Mouse (Mus musculus) embryonic fibroblast, embryonic 13.5 days (primary cell): Measurements from ENCODE around the gene Gm45234. TPM values are rescaled to one million over a fixed set of nuclear protein-coding genes. Genes with fewer than 3 reads are reported as not detected.

ENCODE experiments used
- H3K27ac ChIP-seq: 2 replicates; pipeline ENCODE4 v1.5.1; 2012; ENCODE audit warnings: low read length, control low read depth, inconsistent platforms; ENCODE audit not compliant: insufficient read depth
- H3K4me1 ChIP-seq: 2 replicates; pipeline ENCODE4 v1.6.1; 2011; ENCODE audit warnings: low read length; ENCODE audit not compliant: control insufficient read depth, insufficient read depth
- H3K4me3 ChIP-seq: 2 replicates; pipeline ENCODE4 v1.5.1; 2011; ENCODE audit warnings: mild to moderate bottlenecking, control low read depth, low read length; ENCODE audit not compliant: insufficient read depth
- CTCF ChIP-seq: IDR thresholded peaks from 2 replicates; pipeline ENCODE4 v1.5.1; 2011; ENCODE audit warnings: mild to moderate bottlenecking, control low read depth, low read length, moderate library complexity, borderline replicate concordance; ENCODE audit not compliant: insufficient read depth
- POLR2A ChIP-seq: IDR thresholded peaks from 2 replicates; pipeline ENCODE4 v1.6.1; 2011; ENCODE audit warnings: low read depth, mild to moderate bottlenecking, control low read depth, low read length, moderate library complexity
- polyA plus RNA-seq: library from polyadenylated mRNA; stranded (reverse); fragments of >200 nt; gene quantifications from 2 replicates; pipeline ENCODE4 v1.2.4, GENCODE M21; 2011; ENCODE audit warnings: low read depth; ENCODE audit not compliant: missing spikeins, insufficient read length

The Gm45234 gene
- polyA plus RNA-seq, 1 experiment: 0.58 TPM

DNA sequence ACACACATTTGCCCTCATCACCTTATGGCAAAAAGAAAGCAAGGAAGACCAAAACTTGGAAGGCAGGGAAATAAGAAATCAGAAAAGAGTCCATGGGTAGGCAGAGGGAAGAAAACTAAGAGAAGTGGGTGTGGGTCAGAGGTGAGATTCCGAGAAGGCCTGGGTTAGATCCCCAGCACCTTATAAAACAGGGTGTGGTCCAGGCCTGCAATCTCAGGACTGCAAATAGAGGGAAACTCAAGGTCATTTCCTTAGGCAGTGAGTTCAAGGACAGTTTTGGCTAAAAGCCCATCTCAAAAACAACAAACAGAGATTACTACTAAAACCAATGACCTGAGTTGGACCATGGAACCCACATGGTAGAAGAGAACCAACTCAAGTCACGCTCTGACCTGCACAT is 2.0 kb downstream of the Gm45234 start:
- no peak for TF ChIP-seq CTCF
- TF ChIP-seq POLR2A: no peak

DNA sequence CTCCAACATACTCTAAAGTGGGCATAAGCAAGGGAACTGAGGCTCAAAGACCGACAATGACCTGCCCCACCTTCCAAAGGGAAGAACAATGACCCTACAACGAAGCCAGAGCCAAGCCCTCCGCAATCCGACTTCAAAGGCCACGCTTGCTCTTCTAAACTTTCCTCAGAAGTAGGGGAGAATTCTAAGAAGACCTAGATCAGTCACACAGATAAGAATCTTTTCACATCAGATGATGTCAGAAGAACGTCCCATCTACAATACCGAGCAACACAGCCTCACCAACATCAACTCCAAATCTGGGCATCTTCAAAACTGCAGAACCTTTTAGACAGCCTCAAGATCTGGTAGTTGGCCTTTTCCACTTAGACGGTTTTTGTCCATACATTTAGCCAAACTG is 5.4 kb downstream of the Gm45234 start:
- Histone ChIP-seq H3K4me1 (peaks cover 3% of the 10 kb centered on the region; the same call in 1 of the 2 replicates), H3K4me3 (no peak overlapping the region), H3K27ac (no peak overlapping the region)
- TF ChIP-seq CTCF: no peak
- no peak for TF ChIP-seq POLR2A

More for the DNA sequence above, 2.0 kb downstream of the Gm45234 start:
- H3K27ac ChIP-seq: no peak overlapping the region
- no peak overlapping the region for H3K4me3 ChIP-seq
- peaks cover 8% of the 10 kb centered on the region for H3K4me1 ChIP-seq

DNA sequence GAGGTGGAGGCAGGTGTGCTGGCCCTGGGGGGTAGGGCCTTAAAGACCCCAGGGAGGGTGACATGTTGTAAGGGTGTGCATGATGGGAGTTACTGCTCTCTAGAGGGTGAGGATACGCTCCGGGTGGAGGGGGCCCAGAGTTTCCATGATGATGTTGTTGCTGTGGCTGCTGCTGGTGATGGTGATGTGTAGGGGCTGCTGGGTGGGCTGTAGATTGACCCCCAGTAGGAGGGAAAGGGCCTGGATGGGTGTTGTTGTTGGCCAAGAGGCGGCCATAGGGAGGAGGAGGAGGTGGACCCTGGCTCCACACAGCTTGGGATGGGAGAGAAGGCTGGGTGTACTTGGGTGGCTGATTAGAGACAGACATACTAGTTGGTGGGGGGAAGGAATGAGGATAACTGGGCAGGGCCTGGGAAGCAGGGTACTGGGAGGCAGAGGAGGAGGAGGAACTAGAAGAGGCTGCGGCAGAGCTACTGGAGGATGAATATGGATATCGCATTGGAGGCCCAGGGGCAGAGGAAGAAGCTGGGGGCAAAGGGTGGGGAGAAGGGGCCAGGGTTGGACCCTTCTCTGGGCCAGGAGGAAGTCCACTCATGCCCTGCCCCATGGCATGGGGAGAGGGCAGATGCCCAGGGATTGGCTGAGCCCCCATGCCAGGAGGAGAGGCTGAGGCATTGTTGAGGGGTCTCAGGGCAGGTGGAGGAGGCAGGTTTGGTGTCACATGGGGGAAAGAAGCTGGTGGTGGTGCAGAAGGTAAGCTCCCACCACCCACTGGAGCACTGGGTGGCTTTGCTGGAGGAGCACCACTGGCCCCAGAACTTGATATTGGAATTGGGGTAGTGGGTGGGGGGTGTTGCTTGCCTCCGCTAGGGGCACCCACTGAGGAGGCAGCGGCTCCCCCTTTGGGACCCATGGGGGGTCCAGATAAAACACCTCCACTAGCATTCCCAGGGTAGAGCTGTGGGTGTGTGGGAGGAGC is 8.9 kb downstream of the Gm45234 start:
- Histone ChIP-seq H3K4me1 (no peaks in the 10 kb centered on the region), H3K27ac (no peak overlapping the region), H3K4me3 (no peak overlapping the region)
- TF ChIP-seq POLR2A (no peak), CTCF (no peak)

DNA sequence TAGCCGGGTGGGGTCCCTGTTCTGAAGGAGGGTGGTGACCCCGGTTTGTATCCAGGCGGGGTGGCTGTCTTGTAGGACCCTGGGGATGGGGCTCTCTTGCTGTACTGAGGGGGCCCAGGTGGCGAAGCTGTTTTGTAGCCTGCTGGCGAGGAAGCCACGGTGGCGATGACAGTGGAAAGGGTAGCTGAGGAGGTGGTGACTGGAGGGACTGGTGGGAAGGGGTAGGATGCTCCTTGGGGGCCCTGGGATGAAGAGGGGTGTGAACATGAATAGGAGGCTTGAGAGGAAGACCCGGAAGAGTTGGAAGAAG is 9.6 kb downstream of the Gm45234 start:
- no peak overlapping the region for H3K27ac ChIP-seq
- no peak overlapping the region for H3K4me3 ChIP-seq
- TF ChIP-seq CTCF (no peak), POLR2A (no peak)
- no peaks in the 10 kb centered on the region for H3K4me1 ChIP-seq

GRCm38 (mm10) chr6:124745490-124746295 is 10.1 kb downstream of the Gm45234 start:
- no peak overlapping the region for H3K27ac ChIP-seq
- TF ChIP-seq CTCF (peak; percentile 46; the same call in 1 of the 2 replicates), POLR2A (no peak)
- H3K4me3 ChIP-seq: peak overlapping the region; percentile 9; the same call in 1 of the 2 replicates
- no peaks in the 10 kb centered on the region for H3K4me1 ChIP-seq

GRCm38 (mm10) chr6:124744755-124745321 is 11.0 kb downstream of the Gm45234 start:
- TF ChIP-seq POLR2A: no peak
- no peak for TF ChIP-seq CTCF
- Histone ChIP-seq H3K27ac (no peak overlapping the region), H3K4me3 (no peak overlapping the region), H3K4me1 (no peaks in the 10 kb centered on the region)

DNA sequence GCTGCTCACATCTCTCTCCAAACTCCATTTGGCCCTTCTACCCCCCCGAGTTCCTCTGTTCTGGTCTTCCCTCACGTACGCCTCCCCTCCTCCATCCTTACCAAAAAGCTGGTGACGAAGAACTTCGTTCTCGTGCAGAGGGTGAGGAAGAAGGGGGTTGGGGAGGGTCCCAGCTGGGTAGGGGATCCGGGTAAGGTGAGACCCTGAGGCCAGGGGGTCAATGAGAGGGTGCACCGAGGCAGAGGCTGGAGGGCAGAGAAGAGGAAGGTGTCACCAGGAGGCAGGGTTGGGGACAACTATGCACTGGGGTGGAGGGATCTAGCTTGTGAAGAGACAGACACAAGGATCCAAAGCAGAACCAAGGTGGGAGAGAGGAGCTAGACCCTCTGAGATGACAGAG is 12.2 kb downstream of the Gm45234 start:
- Histone ChIP-seq H3K27ac (no peak overlapping the region), H3K4me3 (no peak overlapping the region), H3K4me1 (no peaks in the 10 kb centered on the region)
- TF ChIP-seq CTCF (no peak), POLR2A (no peak)

DNA sequence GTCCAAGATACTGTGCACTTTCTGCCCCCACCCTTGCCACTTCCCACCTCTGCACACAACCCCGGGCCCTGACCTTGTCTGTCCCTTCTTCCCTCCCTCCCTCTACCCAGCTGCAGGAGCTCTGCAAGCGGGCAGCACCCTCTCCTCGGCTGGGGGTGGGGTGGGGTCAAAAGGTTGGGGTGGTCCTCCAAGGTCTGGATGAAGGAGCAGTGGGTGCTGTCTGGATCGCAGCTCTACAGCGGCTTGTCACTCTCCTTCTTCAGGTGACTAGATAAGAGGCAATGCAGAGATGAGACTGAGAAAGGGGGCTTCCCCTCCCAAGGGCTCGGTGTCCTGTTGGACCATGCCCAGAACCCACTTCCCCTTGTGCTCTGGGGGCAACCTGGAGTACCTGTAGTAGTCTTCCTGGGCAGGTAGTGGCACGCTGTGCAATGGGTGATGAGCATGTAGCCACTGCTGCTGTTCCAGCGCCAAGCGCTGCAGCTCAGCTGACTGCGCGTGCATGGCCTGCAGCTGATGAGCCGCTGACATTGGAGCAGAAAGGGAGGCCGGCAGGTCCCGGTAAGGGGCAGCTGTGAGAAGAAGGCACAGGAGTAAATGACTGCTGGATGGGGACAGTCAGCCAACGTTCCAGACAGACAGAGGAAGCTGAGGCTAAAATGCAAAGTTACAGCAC is 12.8 kb downstream of the Gm45234 start:
- no peaks in the 10 kb centered on the region for H3K4me1 ChIP-seq
- no peak overlapping the region for H3K27ac ChIP-seq
- no peak overlapping the region for H3K4me3 ChIP-seq
- TF ChIP-seq POLR2A: no peak
- no peak for TF ChIP-seq CTCF

DNA sequence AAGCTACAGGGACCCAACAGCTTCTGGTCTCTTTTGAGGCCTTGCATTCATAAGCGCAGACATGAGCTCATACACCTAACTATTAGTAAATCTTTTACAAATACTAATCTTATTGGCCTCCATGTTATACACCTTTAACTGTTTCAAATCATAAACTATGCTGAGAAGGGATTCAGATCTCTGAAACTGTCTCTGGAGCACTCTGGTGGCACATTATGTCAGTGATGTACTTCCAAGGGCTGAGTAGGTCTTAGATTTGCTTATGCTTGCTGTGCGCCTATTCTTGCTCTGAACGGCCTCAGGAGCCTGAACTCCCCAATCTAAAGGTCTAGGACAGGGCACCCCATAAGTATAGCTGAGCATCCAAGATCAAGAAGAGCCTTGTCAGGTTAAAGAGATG is 14.0 kb downstream of the Gm45234 start:
- Histone ChIP-seq H3K4me1 (no peaks in the 10 kb centered on the region), H3K27ac (peak overlapping the region; percentile 92), H3K4me3 (no peak overlapping the region)
- no peak for TF ChIP-seq CTCF
- no peak for TF ChIP-seq POLR2A
